Mouse (Mus musculus) left cerebral cortex, postnatal 4 days (tissue): Measurements from ENCODE around the gene Slc25a21. TPM values are rescaled to one million over a fixed set of nuclear protein-coding genes. Genes with fewer than 3 reads are reported as not detected.

Experiments
- DNase-seq: peaks from one replicate; pipeline ENCODE4 v3.0.0-alpha.2; 2022
- intact Hi-C: fragments of 180-260 bp; cut with DNase I; formaldehyde crosslinking; loops from one replicate; pipeline ENCODE4 v1.15.1; 2025
- total RNA-seq, 2 experiments: library from RNA; stranded (reverse); gene quantifications; 2 replicates each; pipeline ENCODE4 v1.2.3; 2021

Slc25a21 gene
- total RNA-seq, 2 experiments from 2014 or later, result 0.32 TPM; not detected in 1

DNA sequence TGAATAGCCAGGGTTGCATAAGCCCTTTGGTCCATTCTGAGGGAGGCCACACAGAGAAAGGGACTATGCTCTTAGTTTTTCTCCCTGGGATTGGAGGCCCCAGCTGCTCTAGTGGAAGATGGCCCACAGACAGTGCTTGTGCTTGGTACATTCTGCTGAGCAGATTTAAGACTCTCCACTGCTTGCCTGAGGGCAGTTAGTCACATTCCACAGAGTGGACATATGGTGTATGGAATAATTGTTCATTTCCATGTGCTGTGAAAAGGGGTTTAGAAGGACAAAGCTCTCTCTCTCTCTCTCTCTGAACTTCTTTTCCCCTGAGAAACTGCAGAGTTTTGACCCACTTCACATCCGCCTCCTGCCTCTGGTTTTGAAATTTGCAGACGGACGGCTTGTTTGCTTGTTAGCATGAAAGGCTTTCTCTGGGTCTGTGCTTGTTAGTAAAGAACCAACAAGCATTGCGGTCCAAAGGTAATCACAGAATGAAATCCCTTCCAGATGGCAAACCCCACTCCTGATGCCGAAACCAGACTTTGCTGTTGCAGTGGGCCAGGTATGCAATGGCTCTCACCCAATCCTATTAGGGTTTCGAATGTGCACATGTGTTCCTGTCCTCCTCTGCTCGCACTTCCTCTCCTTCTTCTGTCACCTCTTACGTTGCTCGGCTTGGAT, 527.7 kb downstream of the Slc25a21 start:
- no peak for DNase-seq
- intact Hi-C loops, result loop anchor here (5.0 kb wide), 1 partner anchor 493 kb away; no protein-coding TSS in a partner anchor

Other genes with a start within 250 kb of the Slc25a21 start
- gene Prps1l3, start 32.9 kb upstream of the Slc25a21 start, total RNA-seq, result 10 to 100 TPM; 13.4 to 14.3 TPM
- 1 to 10 TPM; 4.6 to 5.1 TPM for gene Mipol1, start 33.0 kb upstream of the Slc25a21 start, total RNA-seq